Mouse (Mus musculus) left cerebral cortex, adult 11 months (tissue): ENCODE data around the gene Asic5.

Experiments used
- DNase-seq: peaks from one replicate; pipeline ENCODE4 v3.0.0; 2022; ENCODE audit warnings: low spot score

The Asic5 gene

GRCm38 (mm10) chr3:82014148-82014703 lies 32.1 kb downstream of the Asic5 start:
- no peak for DNase-seq

DNA sequence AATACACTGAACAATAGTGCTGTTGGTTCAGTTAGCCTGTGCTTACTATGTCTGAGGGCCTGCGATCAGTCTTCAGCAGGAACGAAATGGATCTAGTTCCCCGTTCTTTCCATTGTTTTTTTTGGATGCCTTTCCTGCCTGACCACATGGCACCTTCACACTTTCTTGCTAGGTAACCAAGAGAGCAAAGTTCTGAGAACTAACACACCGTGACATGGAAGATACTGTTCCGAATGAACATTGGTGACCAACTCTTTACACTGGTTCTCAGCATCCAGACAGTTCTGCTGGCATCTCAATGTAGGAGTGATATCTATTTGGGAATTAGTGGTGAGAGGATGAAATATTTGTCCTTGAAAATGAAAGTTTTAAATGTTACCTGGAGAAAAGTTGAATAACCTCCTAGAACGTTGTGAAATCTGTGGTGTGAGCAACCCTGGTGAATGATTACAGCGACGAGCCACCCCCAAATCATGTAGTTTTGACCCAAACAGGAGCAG lies 40.4 kb downstream of the Asic5 start:
- DNase-seq = no peak

GRCm38 (mm10) chr3:82023065-82023464 lies 41.0 kb downstream of the Asic5 start:
- DNase-seq = no peak

GRCm38 (mm10) chr3:82027286-82027685 lies 45.2 kb downstream of the Asic5 start:
- DNase-seq = no peak

- peak; percentile 40 for DNase-seq
Measured at GRCm38 (mm10) chr3:82029229-82029628, 47.1 kb downstream of the Asic5 start.

GRCm38 (mm10) chr3:82030008-82030748 lies 48.1 kb downstream of the Asic5 start:
- no peak for DNase-seq

DNA sequence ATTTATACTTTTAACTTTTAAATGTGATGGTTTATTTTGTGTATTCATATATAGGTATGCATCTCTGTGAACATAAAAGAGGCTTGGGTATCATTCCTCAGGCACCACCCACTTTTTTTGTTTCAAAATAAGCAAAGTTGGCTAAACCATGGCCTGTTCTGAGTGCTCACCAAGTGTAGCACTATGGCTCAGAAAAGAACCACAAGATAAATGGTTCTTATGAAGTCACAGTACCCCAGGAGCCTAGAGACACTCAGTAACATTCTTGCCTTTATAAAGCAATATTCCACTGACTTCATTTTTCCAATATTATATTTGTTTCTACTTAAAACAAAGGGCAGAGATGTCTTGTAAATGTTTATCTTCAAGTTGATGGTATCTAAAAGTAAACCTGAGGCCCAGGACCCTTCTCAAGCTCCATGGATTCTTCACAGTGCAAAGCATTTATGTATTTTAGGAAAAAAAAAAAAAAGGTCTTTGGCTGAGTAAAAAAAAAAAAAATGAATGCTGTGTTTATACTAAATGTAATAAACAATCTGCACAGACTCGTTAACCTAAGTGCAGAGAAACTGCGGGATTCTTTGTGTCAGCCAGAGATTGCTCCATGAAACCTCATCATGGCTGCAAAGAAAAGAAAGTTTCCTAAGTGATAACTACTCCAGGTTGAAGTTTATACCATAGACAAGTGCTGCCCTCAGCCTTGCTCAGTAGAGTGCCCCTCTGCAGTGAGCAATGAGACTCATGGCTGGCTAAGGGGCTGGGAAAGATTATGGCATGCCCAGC lies 54.4 kb downstream of the Asic5 start:
- no peak for DNase-seq

DNA sequence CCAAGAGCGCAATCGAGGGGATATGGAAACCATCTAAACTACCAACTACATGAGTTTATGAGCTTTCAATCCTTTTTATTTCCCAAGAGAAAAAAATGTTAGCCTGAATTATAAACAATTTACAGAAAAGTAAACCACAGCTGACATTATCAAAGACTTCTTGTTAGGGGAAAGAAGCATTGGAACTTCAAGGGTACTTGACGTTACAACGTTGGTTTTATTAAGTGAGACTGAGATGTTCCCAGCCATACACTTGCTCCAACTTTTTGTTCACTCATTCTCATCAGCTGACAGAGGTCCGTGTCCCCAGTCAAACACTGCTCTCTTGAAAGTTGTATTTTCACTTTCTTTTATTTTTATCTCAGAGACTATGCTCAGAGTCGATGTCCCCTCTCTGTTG lies 61.6 kb downstream of the Asic5 start:
- no peak for DNase-seq

DNA sequence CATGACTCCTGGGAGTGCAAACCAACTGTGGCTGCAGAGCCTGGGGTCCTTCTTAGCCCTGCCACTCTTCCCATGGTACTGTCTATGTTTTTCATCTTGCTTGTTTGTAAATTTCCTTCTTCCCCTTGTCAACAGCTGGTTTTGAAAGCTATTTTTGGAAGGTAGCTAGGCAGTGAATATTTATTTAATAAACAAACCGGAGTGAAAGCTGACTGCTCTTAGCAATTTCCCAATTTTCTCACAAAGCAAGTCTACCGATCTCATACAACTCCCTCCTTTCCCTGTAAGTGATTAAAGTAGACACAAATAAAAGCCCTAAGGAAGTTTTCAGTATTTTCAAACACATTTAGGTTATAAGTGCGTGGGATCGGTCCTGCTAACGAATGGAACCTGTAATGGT lies 62.8 kb downstream of the Asic5 start:
- DNase-seq = no peak

DNA sequence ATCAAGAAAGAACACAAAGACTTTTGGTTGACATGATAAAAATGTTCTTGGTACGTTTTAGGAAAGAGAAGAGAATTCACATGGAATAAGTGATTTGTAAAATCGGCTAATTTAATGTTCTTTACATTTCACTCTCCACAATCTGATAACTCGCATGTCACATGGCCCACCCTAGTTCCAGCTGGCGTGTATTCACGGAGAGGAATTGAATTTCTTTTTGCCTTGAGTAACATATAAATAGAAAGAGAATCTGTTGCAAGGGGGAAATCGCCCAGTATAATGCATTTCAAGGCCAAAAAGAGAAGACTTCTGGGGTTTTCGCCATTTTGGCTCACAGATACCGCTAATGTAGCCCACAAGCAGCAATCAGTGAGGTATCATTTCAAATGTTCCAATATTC lies 64.0 kb downstream of the Asic5 start:
- no peak for DNase-seq

- DNase-seq = no peak
Measured at GRCm38 (mm10) chr3:82047100-82047753, 65.1 kb downstream of the Asic5 start.

- DNase-seq = no peak
Measured at GRCm38 (mm10) chr3:82048078-82048477, 66.0 kb downstream of the Asic5 start.

DNA sequence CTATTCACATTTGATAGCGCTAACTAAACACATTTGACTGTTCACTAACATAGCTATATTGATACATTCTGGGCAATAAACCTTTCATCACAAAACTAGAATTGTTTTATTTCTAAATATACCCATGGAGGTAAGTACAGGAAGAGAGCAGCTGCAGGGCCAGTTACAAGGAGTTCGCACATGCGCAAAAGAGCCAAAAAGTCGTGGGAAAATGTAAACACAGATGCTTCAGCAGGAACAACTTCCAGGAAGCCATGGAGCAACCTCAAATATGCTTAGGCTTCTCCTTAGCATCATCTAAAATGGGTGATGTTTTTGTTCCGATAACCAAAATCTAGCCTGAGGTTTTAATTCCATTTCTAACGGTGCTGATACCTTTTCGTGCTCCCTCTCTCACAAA lies 66.6 kb downstream of the Asic5 start:
- DNase-seq = no peak

DNA sequence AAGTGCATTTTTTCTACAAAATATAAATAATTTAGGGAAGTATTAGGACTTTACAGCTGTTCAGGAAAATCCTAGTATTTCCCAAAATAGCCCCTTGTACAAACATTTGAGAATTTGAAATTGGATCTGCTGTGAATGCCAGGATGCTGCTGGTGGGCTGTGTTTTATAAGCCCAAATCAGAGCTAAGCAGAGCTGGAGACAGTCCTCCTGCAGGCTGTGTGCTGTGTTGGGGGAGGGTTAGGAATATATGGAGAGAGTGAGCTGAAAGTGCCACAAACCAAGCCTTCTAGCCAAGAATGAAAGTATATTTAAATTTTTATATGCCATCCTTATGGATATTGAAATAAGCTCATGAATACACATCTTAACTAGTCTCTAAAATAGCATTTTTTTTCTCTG lies 69.4 kb downstream of the Asic5 start:
- DNase-seq = no peak

DNA sequence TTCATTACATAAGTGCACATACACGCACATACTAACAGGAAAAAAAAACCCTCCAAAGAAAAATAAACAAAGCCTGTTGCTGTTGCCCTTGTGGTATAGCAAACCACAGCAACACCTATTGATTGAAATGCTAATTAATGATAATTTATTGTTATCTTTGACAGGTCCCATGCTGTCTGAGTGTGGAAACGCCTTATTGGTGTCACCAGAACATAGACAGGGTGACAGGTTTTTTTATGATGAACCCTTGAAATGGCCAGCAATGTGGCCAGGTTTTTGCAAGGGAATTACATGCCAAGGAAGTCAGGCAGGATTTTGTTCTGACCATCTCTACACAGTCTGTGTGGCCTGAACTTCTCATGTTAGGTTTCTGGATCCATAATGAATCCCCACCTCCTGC lies 69.9 kb downstream of the Asic5 start:
- DNase-seq = no peak

GRCm38 (mm10) chr3:82054283-82054974 lies 72.3 kb downstream of the Asic5 start:
- DNase-seq = no peak

DNA sequence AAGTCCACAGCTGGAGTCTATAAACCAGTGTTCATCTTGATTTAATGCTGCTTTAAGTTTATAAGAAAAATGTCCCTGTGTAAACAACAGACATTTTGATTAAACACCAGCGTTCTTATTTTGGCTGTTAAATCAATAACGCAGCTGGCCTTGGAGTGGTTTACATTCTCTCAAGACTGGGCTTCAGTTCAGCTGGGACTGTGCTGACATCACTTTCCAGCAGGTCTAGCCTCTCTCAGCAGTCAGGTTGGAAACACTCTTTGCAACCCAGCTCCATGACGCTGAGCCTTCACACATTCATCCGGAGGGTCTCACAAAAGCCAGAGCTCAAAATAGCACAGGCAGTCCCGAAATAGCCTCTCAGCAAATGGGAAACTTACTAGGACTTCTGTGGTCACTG lies 75.1 kb downstream of the Asic5 start:
- DNase-seq = no peak

DNA sequence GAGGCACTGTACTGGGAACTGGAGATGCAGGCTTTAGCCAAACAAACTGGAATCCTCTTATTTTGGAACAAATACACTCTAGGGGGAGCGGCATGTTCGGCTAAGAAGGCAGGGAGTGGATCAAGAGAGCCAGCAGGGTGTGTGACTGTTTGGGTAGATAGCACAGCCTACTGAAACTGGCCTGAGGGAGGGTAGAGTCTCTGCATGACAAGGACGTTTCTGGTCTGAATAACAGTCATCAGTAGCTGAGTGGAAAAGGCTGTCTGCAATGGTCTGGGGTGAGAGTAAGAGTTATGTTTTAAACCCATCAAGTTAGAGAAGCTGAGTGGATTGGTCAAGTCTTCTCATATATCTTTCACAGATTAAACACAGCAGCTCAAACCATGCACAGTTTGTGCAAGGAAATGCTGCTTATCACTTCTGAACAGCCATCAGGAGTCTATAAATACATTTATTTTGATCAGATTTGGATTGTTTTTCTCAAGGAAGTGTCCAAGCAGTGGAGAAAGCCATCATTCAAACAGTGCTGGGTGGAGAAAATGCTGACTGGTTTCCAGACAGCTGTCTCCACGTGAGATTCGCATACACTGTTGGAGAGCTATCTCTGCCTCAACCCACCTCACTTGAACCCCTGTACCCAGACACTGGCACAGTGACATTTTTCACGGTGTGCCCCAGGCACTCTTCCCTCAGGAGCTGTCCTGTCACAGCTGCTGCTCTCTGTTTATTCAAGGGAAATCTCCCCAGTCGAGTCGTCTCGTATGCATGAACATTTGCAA lies 79.5 kb downstream of the Asic5 start:
- DNase-seq = no peak

GRCm38 (mm10) chr3:82067830-82068229 lies 85.7 kb downstream of the Asic5 start:
- no peak for DNase-seq
